Mouse (Mus musculus) liver, embryonic 11.5 days (tissue): ENCODE data around the gene Myh9. TPM values are rescaled to one million over a fixed set of nuclear protein-coding genes. Genes with fewer than 3 reads are reported as not detected.
"Not testable (repeated sequence)": the region's sequence is repeated elsewhere in the genome, so short reads cannot be mapped to it uniquely, and the experiment has no call there.

Experiments used
- ATAC-seq: fragments of 200-750 bp; cut with Nextera tagmentation; replicated peaks from 2 replicates; pipeline ENCODE4 v1.8.0; 2017; ENCODE audit warnings: moderate number of reproducible peaks, mild to moderate bottlenecking, moderate TSS enrichment, moderate library complexity; ENCODE audit not compliant: low FRiP score
- DNase-seq: peaks from one replicate; pipeline ENCODE4 v3.0.0-alpha.2; 2017; ENCODE audit warnings: low spot score
- H3K27ac ChIP-seq: fragments of 300-500 bp; sonication (generic); 2 replicates; pipeline ENCODE4 v1.5.1; 2014; ENCODE audit warnings: mild to moderate bottlenecking, low read depth, low read length, control low read depth
- H3K27me3 ChIP-seq: fragments of 300-500 bp; sonication (generic); replicated peaks from 2 replicates; pipeline ENCODE4 v1.6.1; 2014; ENCODE audit warnings: low read length, mixed read lengths; ENCODE audit not compliant: control insufficient read depth, insufficient read depth
- H3K36me3 ChIP-seq: fragments of 300-500 bp; sonication (generic); 2 replicates; pipeline ENCODE4 v1.6.1; 2014; ENCODE audit warnings: mild to moderate bottlenecking, low read length, moderate library complexity, mixed read lengths; ENCODE audit not compliant: control insufficient read depth, insufficient read depth
- H3K4me1 ChIP-seq: fragments of 300-500 bp; sonication (generic); replicated peaks from 2 replicates; pipeline ENCODE4 v1.6.1; 2014; ENCODE audit warnings: low read length, mixed read lengths; ENCODE audit not compliant: control insufficient read depth, insufficient read depth
- H3K4me2 ChIP-seq: fragments of 300-500 bp; sonication (generic); 2 replicates; pipeline ENCODE4 v1.6.1; 2014; ENCODE audit warnings: mild to moderate bottlenecking, control low read depth, moderate library complexity
- H3K4me3 ChIP-seq: fragments of 300-500 bp; sonication (generic); 2 replicates; pipeline ENCODE4 v1.5.1; 2014; ENCODE audit warnings: low read depth, low read length, control low read depth
- H3K9ac ChIP-seq: fragments of 300-500 bp; sonication (generic); 2 replicates; pipeline ENCODE4 v1.6.1; 2014; ENCODE audit warnings: low read depth, low read length, control low read depth
- H3K9me3 ChIP-seq: fragments of 300-500 bp; sonication (generic); 2 replicates; pipeline ENCODE4 v1.6.1; 2016; ENCODE audit warnings: low read length, inconsistent platforms, mixed read lengths; ENCODE audit not compliant: control insufficient read depth
- WGBS: fragments of 180-500 bp; shearing (Covaris S2); extraction: QIAGEN DNeasy Blood & Tissue Kit; methylation state at CpG from one replicate; pipeline ENCODE4 v1.1.7; 2014; 5-methylcytosine and 5-hydroxymethylcytosine counted together
- polyA plus RNA-seq: library from polyadenylated mRNA; unstranded; fragments of >200 nt; fragmentation: Nextera tagmentation; extraction: Ambion mirVana; gene quantifications from 2 replicates; pipeline ENCODE4 v1.2.1, GENCODE M21; 2014

Myh9 gene
- polyA plus RNA-seq, 1 experiment from 2014 or later: 53.0 TPM

DNA sequence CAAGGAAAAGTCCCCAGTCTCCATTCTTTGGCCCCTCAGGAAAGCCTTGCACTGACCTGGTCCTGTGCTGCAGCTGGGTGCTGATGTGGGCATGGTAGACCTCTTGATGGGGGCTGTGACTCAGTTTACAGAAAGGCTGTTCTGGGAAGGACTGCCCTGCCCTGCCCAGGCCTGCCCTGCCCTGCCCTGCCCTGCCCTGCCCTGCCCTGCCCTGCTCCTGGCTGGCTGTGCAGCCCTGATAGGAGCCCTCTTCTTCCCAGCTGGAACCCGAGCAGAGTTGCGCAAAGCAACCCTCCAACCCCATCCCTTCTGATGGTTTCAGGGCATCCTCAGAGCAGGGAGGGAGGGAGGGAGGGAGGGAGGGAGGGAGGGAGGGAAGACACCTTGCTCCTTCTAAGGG lies 86.8 kb downstream of the Myh9 start:
- Histone ChIP-seq H3K4me2 (peak overlapping the region; percentile 55), H3K4me1 (peaks cover 15% of the 10 kb centered on the region), H3K27me3 (no peaks in the 10 kb centered on the region), H3K9me3 (no peaks in the 10 kb centered on the region), H3K9ac (peak overlapping the region; percentile 57), H3K36me3 (peaks cover 5% of the 10 kb centered on the region), H3K27ac (peak overlapping the region; percentile 32; the same call in 1 of the 2 replicates), H3K4me3 (peak overlapping the region; percentile 43)
- WGBS: 17% methylated on average over 2 of the region's 2 CpGs
- DNase-seq (no peak), ATAC-seq (peak; percentile 95)

DNA sequence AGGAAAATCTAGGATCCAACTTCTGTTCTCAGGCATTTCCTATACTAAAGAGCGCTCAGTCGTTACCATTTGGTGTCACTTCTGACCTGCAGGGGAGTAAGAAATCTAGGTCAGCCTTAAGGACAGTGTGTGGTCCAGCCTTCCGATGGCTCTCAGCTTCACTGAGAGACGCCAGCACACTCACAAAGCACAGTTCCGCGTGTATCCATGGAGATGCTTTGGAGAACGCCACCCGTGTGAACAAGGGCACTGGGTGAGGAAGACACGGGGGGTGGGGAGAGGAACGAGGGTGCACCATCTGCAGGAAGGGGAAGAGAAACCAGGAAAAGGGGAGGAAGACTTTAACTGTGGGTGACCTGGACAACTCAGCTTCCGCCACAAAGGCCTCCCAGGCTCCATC lies 89.5 kb downstream of the Myh9 start:
- no peaks in the 10 kb centered on the region for H3K27me3 ChIP-seq
- no peaks in the 10 kb centered on the region for H3K36me3 ChIP-seq
- H3K9me3 ChIP-seq: no peaks in the 10 kb centered on the region
- H3K4me3 ChIP-seq: no peak overlapping the region
- DNase-seq: no peak
- 60% methylated on average over 11 of the region's 11 CpGs for WGBS
- H3K4me2 ChIP-seq: no peak overlapping the region
- H3K9ac ChIP-seq: no peak overlapping the region
- peaks cover 15% of the 10 kb centered on the region for H3K4me1 ChIP-seq
- H3K27ac ChIP-seq: no peak overlapping the region
- ATAC-seq: no peak

DNA sequence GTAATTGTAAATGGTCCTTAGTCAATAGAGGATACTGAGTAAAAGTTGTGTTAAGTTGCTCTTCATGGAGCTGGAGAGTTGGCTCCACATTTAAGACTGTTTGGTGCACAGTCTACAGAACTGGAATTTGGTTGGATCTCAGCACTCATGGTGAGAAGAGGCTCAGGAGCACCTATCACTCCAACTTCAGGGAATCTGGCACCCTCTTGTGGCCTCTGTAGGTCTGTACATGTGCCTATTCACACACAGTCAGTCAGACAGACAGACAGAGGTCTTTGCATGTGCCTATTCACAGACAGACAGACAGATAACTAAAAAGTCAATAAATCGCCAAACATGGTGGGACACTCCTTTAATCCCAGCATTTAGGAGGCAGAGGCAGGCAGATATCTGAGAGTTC lies 91.5 kb downstream of the Myh9 start:
- DNase-seq (no peak), ATAC-seq (no peak)
- H3K36me3 ChIP-seq: no peaks in the 10 kb centered on the region
- no peak overlapping the region for H3K27ac ChIP-seq
- H3K4me2 ChIP-seq: no peak overlapping the region
- no peaks in the 10 kb centered on the region for H3K27me3 ChIP-seq
- H3K9me3 ChIP-seq: no peaks in the 10 kb centered on the region
- no peak overlapping the region for H3K4me3 ChIP-seq
- 22% methylated on average over 1 of the region's 1 CpGs for WGBS
- peaks cover under 1% of the 10 kb centered on the region for H3K4me1 ChIP-seq
- H3K9ac ChIP-seq: no peak overlapping the region

DNA sequence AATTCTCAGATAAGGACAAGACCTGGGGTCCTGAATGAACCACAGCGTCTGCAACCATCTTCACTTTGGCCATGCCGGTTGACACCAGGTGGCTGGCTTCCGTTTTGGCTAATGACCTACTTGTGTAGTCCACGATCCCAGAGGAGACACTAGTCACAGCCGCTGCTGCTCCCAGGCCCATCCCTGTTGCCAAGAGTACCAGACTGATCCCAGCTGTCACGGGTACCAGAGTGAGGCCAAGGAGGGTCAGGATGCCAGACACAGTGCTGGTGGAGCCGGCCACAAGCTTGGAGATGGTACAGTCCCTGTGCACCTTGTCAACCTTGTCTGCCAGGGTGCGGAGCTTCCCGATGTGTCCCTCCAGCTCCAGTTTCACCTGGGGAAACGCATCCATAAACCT lies 92.3 kb downstream of the Myh9 start:
- ATAC-seq: no peak
- WGBS: 90% methylated on average over 10 of the region's 10 CpGs

DNA sequence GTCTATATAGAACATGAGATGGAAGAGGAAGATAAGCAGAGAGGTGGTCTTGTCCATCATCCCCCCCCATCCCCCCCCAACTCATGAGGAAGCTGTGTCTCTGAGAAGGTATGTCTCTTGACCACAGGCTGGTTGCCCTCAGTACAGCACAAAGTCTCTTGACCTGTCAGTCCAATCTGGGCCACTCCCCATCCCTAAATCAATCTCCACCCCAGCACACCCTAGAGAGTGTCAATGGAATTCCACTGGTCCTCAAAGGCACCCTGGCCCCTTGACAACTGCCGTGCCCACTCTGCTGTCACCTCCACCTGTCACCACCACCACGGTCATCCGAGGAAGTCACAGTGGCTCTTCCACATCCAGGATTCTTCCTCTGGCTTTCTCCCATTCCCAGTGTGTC lies 93.6 kb downstream of the Myh9 start:
- Histone ChIP-seq H3K4me2 (no peak overlapping the region), H3K27me3 (no peaks in the 10 kb centered on the region), H3K9me3 (no peaks in the 10 kb centered on the region), H3K4me1 (no peaks in the 10 kb centered on the region), H3K4me3 (no peak overlapping the region), H3K36me3 (no peaks in the 10 kb centered on the region), H3K9ac (no peak overlapping the region), H3K27ac (no peak overlapping the region)
- ATAC-seq (no peak), DNase-seq (no peak)
- WGBS: 81% methylated on average over 3 of the region's 3 CpGs

More for the DNA sequence above, 92.3 kb downstream of the Myh9 start:
- DNase-seq: no peak
- no peak overlapping the region for H3K4me2 ChIP-seq
- H3K9me3 ChIP-seq: no peaks in the 10 kb centered on the region
- no peaks in the 10 kb centered on the region for H3K27me3 ChIP-seq
- no peak overlapping the region for H3K27ac ChIP-seq
- H3K4me1 ChIP-seq: no peaks in the 10 kb centered on the region
- H3K9ac ChIP-seq: no peak overlapping the region
- H3K4me3 ChIP-seq: no peak overlapping the region
- no peaks in the 10 kb centered on the region for H3K36me3 ChIP-seq

DNA sequence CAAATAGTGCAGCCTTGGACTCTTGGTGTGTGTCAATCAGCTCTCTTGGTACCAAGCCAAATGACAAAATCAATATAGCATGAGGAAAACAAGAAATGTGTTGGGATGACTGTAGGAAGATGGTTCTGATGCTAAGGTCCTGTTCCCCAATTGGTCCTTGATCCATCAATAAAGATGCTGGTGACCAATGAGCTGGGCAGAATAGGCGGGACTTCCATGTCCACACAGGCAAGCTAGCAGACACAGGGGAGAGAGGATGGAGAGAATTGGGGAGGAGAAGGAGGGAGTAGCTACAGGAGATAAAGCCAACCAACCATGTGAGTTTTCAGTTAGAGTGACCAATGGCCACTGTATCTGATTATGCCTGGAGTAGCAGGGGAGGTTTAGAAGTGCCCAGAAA lies 95.6 kb downstream of the Myh9 start:
- H3K4me2 ChIP-seq: no peak overlapping the region
- no peaks in the 10 kb centered on the region for H3K9me3 ChIP-seq
- no peaks in the 10 kb centered on the region for H3K27me3 ChIP-seq
- no peak overlapping the region for H3K27ac ChIP-seq
- no peaks in the 10 kb centered on the region for H3K4me1 ChIP-seq
- H3K36me3 ChIP-seq: no peaks in the 10 kb centered on the region
- DNase-seq (no peak), ATAC-seq (no peak)
- WGBS: 91% methylated on average over 1 of the region's 1 CpGs
- no peak overlapping the region for H3K9ac ChIP-seq
- no peak overlapping the region for H3K4me3 ChIP-seq

DNA sequence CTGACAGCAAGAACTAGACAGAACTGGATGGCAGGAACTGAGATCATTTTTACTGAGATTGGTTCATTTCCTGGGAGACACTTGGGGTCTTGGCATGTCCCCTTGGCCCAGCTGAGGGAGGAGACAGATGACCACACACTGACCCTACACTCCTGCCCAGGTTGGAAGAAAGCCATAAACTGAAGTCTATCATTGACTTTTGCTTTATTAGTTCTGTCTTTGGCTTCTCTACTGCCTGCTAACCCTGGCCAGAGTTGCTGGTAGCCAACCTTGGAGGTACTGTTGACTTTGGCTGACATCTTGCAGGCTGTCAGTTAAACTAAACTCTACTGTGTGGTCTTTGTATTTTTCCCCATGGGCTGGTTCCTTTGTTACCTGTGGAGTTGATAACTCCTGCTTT lies 96.9 kb downstream of the Myh9 start:
- ATAC-seq (no peak), DNase-seq (no peak)
- Histone ChIP-seq H3K9ac (no peak overlapping the region), H3K4me1 (no peaks in the 10 kb centered on the region), H3K4me3 (no peak overlapping the region), H3K4me2 (no peak overlapping the region), H3K27me3 (no peaks in the 10 kb centered on the region), H3K27ac (no peak overlapping the region), H3K36me3 (no peaks in the 10 kb centered on the region), H3K9me3 (no peaks in the 10 kb centered on the region)

DNA sequence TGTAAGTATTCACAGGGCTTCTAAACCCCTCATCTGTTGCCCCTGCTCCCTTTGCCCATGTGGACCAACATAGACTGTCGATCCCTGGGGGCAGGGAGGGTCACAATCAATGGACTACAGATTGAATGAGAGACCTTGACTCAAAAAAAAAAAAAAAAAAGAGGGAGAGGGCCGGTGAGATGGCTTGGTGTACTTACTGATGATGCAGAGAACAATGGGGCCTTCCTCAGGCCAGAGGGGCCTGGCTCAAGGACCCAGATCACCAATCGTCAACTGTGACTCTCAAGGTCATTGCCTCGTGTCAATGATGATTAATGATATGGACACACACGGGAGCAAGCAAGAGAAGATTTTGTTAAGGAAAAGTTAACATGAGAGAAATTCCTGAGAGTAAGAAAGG lies 97.3 kb downstream of the Myh9 start:
- DNase-seq (no peak), ATAC-seq (no peak)
- Histone ChIP-seq H3K9me3 (no peaks in the 10 kb centered on the region), H3K4me2 (no peak overlapping the region), H3K27ac (no peak overlapping the region), H3K27me3 (no peaks in the 10 kb centered on the region), H3K36me3 (no peaks in the 10 kb centered on the region), H3K4me3 (no peak overlapping the region), H3K4me1 (no peaks in the 10 kb centered on the region), H3K9ac (no peak overlapping the region)
- 37% methylated on average over 5 of the region's 5 CpGs for WGBS

DNA sequence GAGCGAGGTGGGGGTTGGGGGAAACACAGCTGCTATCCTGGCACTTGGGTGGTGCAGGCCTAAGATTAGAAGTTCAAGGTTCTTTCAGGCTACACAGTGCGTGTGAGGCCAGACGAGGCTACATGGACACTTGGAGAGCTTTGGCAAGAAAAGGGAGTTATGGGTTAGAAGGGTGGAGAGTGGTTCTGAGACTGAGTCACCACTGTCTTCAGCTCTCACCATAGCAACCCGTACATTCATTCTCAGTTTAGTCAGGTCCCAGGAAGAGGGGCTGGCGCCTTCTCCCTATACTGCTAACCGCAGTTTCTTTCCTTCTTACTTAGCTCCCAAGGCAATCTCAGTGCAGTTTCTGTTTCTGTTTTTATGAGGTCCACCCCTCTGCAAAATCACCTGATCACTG lies 100.4 kb downstream of the Myh9 start:
- DNase-seq, H3K9me3 ChIP-seq, ATAC-seq, H3K4me3 ChIP-seq, H3K36me3 ChIP-seq, H3K4me1 ChIP-seq, H3K9ac ChIP-seq, H3K27ac ChIP-seq, H3K4me2 ChIP-seq, H3K27me3 ChIP-seq: not testable (repeated sequence)
- 77% methylated on average over 6 of the region's 6 CpGs for WGBS
